Mouse (Mus musculus): ENCODE results near the gene Otof.

- no peak for TF ChIP-seq CTCF (IDR thresholded peaks at IDR 0.05; ENCODE audit: low read depth, low read length)
- no peak for TF ChIP-seq GATA1 (IDR thresholded peaks at IDR 0.05; ENCODE audit: borderline replicate concordance, low read length)
- no peak for TF ChIP-seq TAL1 (conservative IDR thresholded peaks at IDR 0.05; ENCODE audit: low read depth, low read length)
Measured at GRCm38 (mm10) chr5:30355114-30355513, 106.6 kb downstream of the Otof start.

All from G1E (cell line).